Mouse (Mus musculus): ENCODE results near the gene Tnfrsf26.

DNA sequence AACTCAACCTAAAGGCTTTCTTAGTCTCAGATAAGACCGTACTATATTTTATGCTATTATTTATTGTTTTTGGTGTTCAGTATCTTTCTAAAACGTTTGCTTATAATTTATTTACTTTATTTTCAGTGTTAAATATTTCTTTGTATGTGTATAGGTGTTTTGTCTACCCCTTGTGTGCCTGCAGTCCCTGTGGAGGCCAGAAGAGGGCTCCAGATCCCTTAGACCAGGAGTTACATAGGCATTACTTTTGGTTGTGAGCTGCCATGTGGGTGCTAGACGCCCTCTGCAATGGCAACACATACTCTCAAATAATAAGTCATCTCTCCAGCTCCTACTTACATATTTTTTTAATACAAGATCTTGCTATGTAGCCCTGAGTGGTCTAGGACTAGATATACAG lies 16.3 kb downstream of the Tnfrsf26 start:
- TF ChIP-seq POLR2A (IDR thresholded peaks at IDR 0.05; ENCODE audit: control insufficient read depth, low read depth, low read length) (no peak), CTCF (IDR thresholded peaks at IDR 0.05; ENCODE audit: control insufficient read depth, insufficient read depth, insufficient replicate concordance, low read depth, low read length) (peak; percentile 39; the same call in 1 of the 2 replicates)
